Mouse (Mus musculus) myocyte (in vitro differentiated cells): ENCODE data around the gene Ctsh. TPM values are rescaled to one million over a fixed set of nuclear protein-coding genes. Genes with fewer than 3 reads are reported as not detected.

Experiments used
- H3K27me3 ChIP-seq: one replicate; pipeline ENCODE4 v1.6.1; 2011; ENCODE audit not compliant: control insufficient read depth, insufficient read depth, insufficient read length
- H3K36me3 ChIP-seq: one replicate; pipeline ENCODE4 v1.6.1; 2011; ENCODE audit not compliant: control insufficient read depth, insufficient read depth
- H3K4me2 ChIP-seq: one replicate; pipeline ENCODE4 v1.6.1; 2011; ENCODE audit warnings: low read depth, control low read depth
- H3K4me3 ChIP-seq: one replicate; pipeline ENCODE4 v1.5.1; 2011; ENCODE audit warnings: mild to moderate bottlenecking, control low read depth, moderate library complexity
- H3K79me2 ChIP-seq: one replicate; pipeline ENCODE4 v1.6.1; 2011; ENCODE audit not compliant: control insufficient read depth, insufficient read depth
- H3ac ChIP-seq: one replicate; pipeline ENCODE4 v1.6.1; 2011; ENCODE audit not compliant: control insufficient read depth, insufficient read length
- CEBPB ChIP-seq: IDR thresholded peaks from 2 replicates; pipeline ENCODE4 v1.6.1; 2011; ENCODE audit warnings: mild to moderate bottlenecking, moderate library complexity; ENCODE audit not compliant: poor library complexity, insufficient read depth, severe bottlenecking
- E2F4 ChIP-seq: IDR thresholded peaks from one replicate; pipeline ENCODE4 v1.6.1; 2011; ENCODE audit warnings: mild to moderate bottlenecking, control low read depth, moderate library complexity; ENCODE audit not compliant: insufficient read depth
- MAX ChIP-seq: IDR thresholded peaks from one replicate; pipeline ENCODE4 v1.6.1; 2011; ENCODE audit warnings: low read depth, mild to moderate bottlenecking, control low read depth
- MYOD1 ChIP-seq, 3 experiments: IDR thresholded peaks; one replicate each; pipeline ENCODE4 v1.6.1; 2011; ENCODE audit warnings: control low read depth in 2 of 3, low read depth in 2 of 3, mild to moderate bottlenecking in 2 of 3, moderate library complexity in 1 of 3; ENCODE audit not compliant: insufficient read length in 2 of 3, control insufficient read depth in 1 of 3
- MYOG ChIP-seq, 3 experiments: IDR thresholded peaks; one replicate each; pipeline ENCODE4 v1.6.1; 2011; ENCODE audit warnings: control low read depth in 2 of 3, low read depth in 2 of 3, mild to moderate bottlenecking in 2 of 3; ENCODE audit not compliant: insufficient read length in 2 of 3, control insufficient read depth in 1 of 3, insufficient read depth in 1 of 3
- POLR2A ChIP-seq: IDR thresholded peaks from one replicate; pipeline ENCODE4 v1.6.1; 2011; ENCODE audit warnings: low read depth, mild to moderate bottlenecking, control low read depth, moderate library complexity; ENCODE audit not compliant: insufficient read length
- POLR2AphosphoS2 ChIP-seq: IDR thresholded peaks from one replicate; pipeline ENCODE4 v1.6.1; 2011; ENCODE audit warnings: low read depth, control low read depth; ENCODE audit not compliant: insufficient read length
- REST ChIP-seq: IDR thresholded peaks from one replicate; pipeline ENCODE4 v1.6.1; 2011; ENCODE audit warnings: mild to moderate bottlenecking, control low read depth, moderate library complexity; ENCODE audit not compliant: insufficient read depth, insufficient read length
- SRF ChIP-seq: IDR thresholded peaks from one replicate; pipeline ENCODE4 v1.6.1; 2011; ENCODE audit warnings: low read depth; ENCODE audit not compliant: control insufficient read depth, insufficient read length
- TCF12 ChIP-seq: IDR thresholded peaks from one replicate; pipeline ENCODE4 v1.6.1; 2011; ENCODE audit warnings: mild to moderate bottlenecking, control low read depth; ENCODE audit not compliant: poor library complexity, insufficient read depth, severe bottlenecking
- TCF3 ChIP-seq: IDR thresholded peaks from one replicate; pipeline ENCODE4 v1.6.1; 2011; ENCODE audit warnings: low read depth, control low read depth; ENCODE audit not compliant: insufficient read length
- USF1 ChIP-seq: IDR thresholded peaks from one replicate; pipeline ENCODE4 v1.6.1; 2011; ENCODE audit warnings: low read depth, mild to moderate bottlenecking, control low read depth, moderate library complexity
- polyA plus RNA-seq: library from polyadenylated mRNA; unstranded; fragments of >200 nt; fragmentation: generic; extraction: Trizol; gene quantifications from one replicate; pipeline ENCODE4 v1.2.1, GENCODE M21; 2012; ENCODE audit warnings: missing spikeins

Ctsh gene
- polyA plus RNA-seq, 1 experiment = 3.5 TPM

- no peaks in the 10 kb centered on the region for H3K79me2 ChIP-seq
- no peak overlapping the region for H3K4me3 ChIP-seq
- H3K4me2 ChIP-seq = no peak overlapping the region
- no peak for TF ChIP-seq SRF
- no peak for TF ChIP-seq E2F4
- TF ChIP-seq POLR2AphosphoS2 = no peak
- no peak for TF ChIP-seq MAX
- TF ChIP-seq REST = no peak
- no peak for TF ChIP-seq MYOD1 (IDR thresholded peaks at IDR 0.05; ENCODE audit: control insufficient read depth in 1 of 3, insufficient read length in 2 of 3, low read depth in 2 of 3)
- TF ChIP-seq MYOG (IDR thresholded peaks at IDR 0.05; ENCODE audit: control insufficient read depth in 1 of 3, insufficient read depth in 1 of 3, insufficient read length in 2 of 3, low read depth in 2 of 3) = no peak
- TF ChIP-seq USF1 = no peak
- TF ChIP-seq POLR2A = no peak
- TF ChIP-seq TCF12 = no peak
- no peak for TF ChIP-seq CEBPB
- no peak for TF ChIP-seq TCF3
- H3ac ChIP-seq = no peak overlapping the region
- H3K27me3 ChIP-seq = no peaks in the 10 kb centered on the region
- H3K36me3 ChIP-seq = no peaks in the 10 kb centered on the region
These were observed 68.3 kb downstream of the Ctsh start for GRCm38 (mm10) chr9:90122246-90122740.

GRCm38 (mm10) chr9:90124156-90124872 is 70.4 kb downstream of the Ctsh start:
- TF ChIP-seq TCF3 (no peak), MYOG (IDR thresholded peaks at IDR 0.05; ENCODE audit: control insufficient read depth in 1 of 3, insufficient read depth in 1 of 3, insufficient read length in 2 of 3, low read depth in 2 of 3) (no peak), USF1 (no peak), POLR2A (no peak), TCF12 (no peak), MAX (no peak), SRF (no peak)
- H3K79me2 ChIP-seq = no peaks in the 10 kb centered on the region
- H3K36me3 ChIP-seq = no peaks in the 10 kb centered on the region
- no peak overlapping the region for H3ac ChIP-seq
- no peaks in the 10 kb centered on the region for H3K27me3 ChIP-seq
- H3K4me2 ChIP-seq = no peak overlapping the region
- no peak overlapping the region for H3K4me3 ChIP-seq

- no peak overlapping the region for H3K4me2 ChIP-seq
- no peaks in the 10 kb centered on the region for H3K36me3 ChIP-seq
- TF ChIP-seq MYOG (IDR thresholded peaks at IDR 0.05; ENCODE audit: control insufficient read depth in 1 of 3, insufficient read depth in 1 of 3, insufficient read length in 2 of 3, low read depth in 2 of 3) (no peak), USF1 (no peak), MAX (no peak), TCF3 (no peak), POLR2AphosphoS2 (no peak), MYOD1 (IDR thresholded peaks at IDR 0.05; ENCODE audit: control insufficient read depth in 1 of 3, insufficient read length in 2 of 3, low read depth in 2 of 3) (no peak)
- no peaks in the 10 kb centered on the region for H3K27me3 ChIP-seq
- no peak overlapping the region for H3K4me3 ChIP-seq
- no peak overlapping the region for H3ac ChIP-seq
- no peaks in the 10 kb centered on the region for H3K79me2 ChIP-seq
These were observed 70.9 kb downstream of the Ctsh start for GRCm38 (mm10) chr9:90124873-90125245.

Other genes with a start within 250 kb of the Ctsh start
- not detected for gene Rasgrf1, start 144.2 kb upstream of the Ctsh start, polyA plus RNA-seq
- 204 TPM for gene Morf4l1, start 60.6 kb downstream of the Ctsh start, polyA plus RNA-seq
- gene Adamts7, start 108.9 kb downstream of the Ctsh start, polyA plus RNA-seq = 19.9 TPM
- 2.9 TPM for gene Tbc1d2b, start 216.7 kb downstream of the Ctsh start, polyA plus RNA-seq